In genomic region chr13:70789022-70789421, GRCm38 (mm10) we compare ENCODE assay signal across 13 mouse cellular contexts. TPM values are rescaled to one million over a fixed set of nuclear protein-coding genes. Genes with fewer than 3 reads are reported as not detected.
DNase-seq lines count a peak whose midpoint lies in the region; ATAC-seq and TF ChIP-seq lines count a peak whose summit lies in the region.
"Had no signal": no experiment of that assay in that cellular context is flagged by ENCODE, and none has a peak within 500 bp of the region (broad histone marks: within the 10 kb centered on the region; RNA-seq: fewer than 3 reads in every experiment).

No protein-coding gene starts in this region.

- H3K36me3 ChIP-seq in hindbrain, postnatal 0 days (ENCODE audit: insufficient read depth, low read length) = no peaks in the 10 kb centered on the region
- H3K36me3 ChIP-seq: embryonic facial prominence, embryonic 15.5 days; liver, embryonic 13.5 days; neural tube, embryonic 12.5 days had no signal

- H3K27ac ChIP-seq in hindbrain, postnatal 0 days = no peak overlapping the region
- H3K27ac ChIP-seq: embryonic facial prominence, embryonic 15.5 days; liver, embryonic 13.5 days; neural tube, embryonic 12.5 days had no signal

- no peaks in the 10 kb centered on the region for H3K9me3 ChIP-seq in hindbrain, postnatal 0 days (ENCODE audit: low read length)
- H3K9me3 ChIP-seq: embryonic facial prominence, embryonic 15.5 days; liver, embryonic 13.5 days; neural tube, embryonic 12.5 days had no signal

- peak; percentile 92 for ATAC-seq in cerebellum, adult (ENCODE audit: insufficient number of reproducible peaks, low FRiP score, low TSS enrichment)
- no peak for ATAC-seq in hindbrain, postnatal 0 days

- H3K4me1 ChIP-seq in hindbrain, postnatal 0 days (ENCODE audit: insufficient read depth, low read length) = no peaks in the 10 kb centered on the region
- H3K4me1 ChIP-seq: liver, embryonic 13.5 days; neural tube, embryonic 12.5 days had no signal

- H3K4me3 ChIP-seq in hindbrain, postnatal 0 days (ENCODE audit: low read length) = no peak overlapping the region
- H3K4me3 ChIP-seq: embryonic facial prominence, embryonic 15.5 days; liver, embryonic 13.5 days; neural tube, embryonic 12.5 days had no signal

- 31% methylated on average over 1 of the region's 1 CpGs for WGBS in hindbrain, postnatal 0 days

- no peak overlapping the region for H3K4me2 ChIP-seq in hindbrain, postnatal 0 days (ENCODE audit: low read depth, low read length)
- H3K4me2 ChIP-seq: embryonic facial prominence, embryonic 15.5 days; liver, embryonic 13.5 days; neural tube, embryonic 12.5 days had no signal

- no peak overlapping the region for H3K9ac ChIP-seq in hindbrain, postnatal 0 days (replicated peaks; ENCODE audit: low read length)
- H3K9ac ChIP-seq: embryonic facial prominence, embryonic 15.5 days; liver, embryonic 13.5 days; neural tube, embryonic 12.5 days had no signal

- TF ChIP-seq CTCF in hindbrain, postnatal 0 days (IDR thresholded peaks at IDR 0.05; ENCODE audit: low read depth) = no peak

- no peak for DNase-seq in cerebellum, postnatal 4 days (ENCODE audit: low spot score in 2 of 2)
- peak; percentile 1 for DNase-seq in lung, postnatal 36 days
- DNase-seq in lung, postnatal 25 days (ENCODE audit: low spot score) = no peak
- peak; percentile 59 to 72 for DNase-seq in cerebellum, adult 18-20 months
- peak; percentile 23 to 45 for DNase-seq in kidney, postnatal 36 days
- no peak for DNase-seq in hindbrain, postnatal 0 days (ENCODE audit: low spot score)
- DNase-seq in right cerebral cortex, postnatal 4 days = no peak
- DNase-seq: liver, embryonic 13.5 days; spleen, adult 18-20 months; thymus, adult 2 months had no signal

- H3K27me3 ChIP-seq in hindbrain, postnatal 0 days (ENCODE audit: insufficient read depth, low read length) = no peaks in the 10 kb centered on the region
- H3K27me3 ChIP-seq: embryonic facial prominence, embryonic 15.5 days; liver, embryonic 13.5 days; neural tube, embryonic 12.5 days had no signal

RNA-seq across cellular contexts. Expression of gene Adamts16, which starts 52.6 kb away (rescaled TPM):
- 4.5 and 4.7 TPM in 2 replicates for total RNA-seq in hindbrain, postnatal 0 days (2014; rRNA removed)
- 2.4 and 2.9 TPM in 2 replicates for polyA plus RNA-seq in hindbrain, postnatal 0 days (2015; fragmentation: Nextera tagmentation; extraction: Ambion mirVana)

Comparison
In these comparisons a context has a peak if more than half of its experiments do, and no peak if none do; other contexts are left out.
1. DNase-seq: peak in lung, postnatal 36 days (single experiment), cerebellum, adult 18-20 months (2 of 2) and kidney, postnatal 36 days (2 of 2); none in cerebellum, postnatal 4 days (0 of 2), lung, postnatal 25 days (single experiment), hindbrain, postnatal 0 days (single experiment) and right cerebral cortex, postnatal 4 days (single experiment).